In the genomic region with DNA sequence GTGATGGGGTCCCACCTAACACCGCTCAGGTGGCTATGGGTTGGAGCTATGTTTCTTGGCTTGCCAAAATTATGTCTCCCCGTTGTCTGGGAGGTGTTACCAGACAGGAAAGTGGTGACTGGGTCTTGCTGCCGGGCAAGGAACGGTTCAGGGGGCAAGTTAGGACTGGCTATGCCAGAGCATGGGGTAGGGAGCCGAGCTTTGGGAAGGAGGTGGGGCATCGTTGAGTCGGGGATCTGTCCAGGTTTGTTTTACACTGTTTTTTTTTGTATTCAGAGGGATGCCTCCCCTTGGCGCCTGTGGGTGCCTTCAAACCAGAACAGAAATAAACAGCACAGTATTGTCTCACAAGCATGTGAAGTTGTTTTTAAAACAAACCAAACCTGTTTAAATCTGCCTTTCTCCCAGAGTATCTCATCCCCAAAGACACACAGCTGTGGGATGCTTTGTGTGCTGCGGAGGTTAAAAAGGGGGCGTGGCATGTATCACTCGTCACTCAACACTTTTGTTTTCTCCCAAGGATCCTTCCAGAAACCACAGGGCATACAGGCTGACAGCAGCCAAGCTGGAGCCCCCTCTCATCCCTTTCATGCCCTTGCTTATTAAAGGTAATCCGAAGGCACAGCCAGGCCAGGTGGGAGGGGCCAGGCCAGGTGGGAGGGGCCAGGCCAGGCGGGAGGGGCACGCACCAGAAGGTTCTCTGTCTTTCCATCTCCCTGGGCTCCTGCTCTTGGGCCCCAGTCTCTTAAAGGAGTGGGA, we compare ENCODE assay signal across 9 mouse cellular contexts. TPM values are rescaled to one million over a fixed set of nuclear protein-coding genes. Genes with fewer than 3 reads are reported as not detected.
A peak's percentile ranks its signal among the peaks of the same experiment; 100 is the strongest.
DNase-seq lines count a peak whose midpoint lies in the region; ATAC-seq lines count a peak whose summit lies in the region.
"Had no signal": no experiment of that assay in that cellular context is flagged by ENCODE, and none has a peak within 500 bp of the region (broad histone marks: within the 10 kb centered on the region; RNA-seq: fewer than 3 reads in every experiment).

No protein-coding gene starts in this region.

- H3K4me3 ChIP-seq in kidney, embryonic 15.5 days (replicated peaks), result peak overlapping the region; percentile 24; the same call in 1 of the 2 replicates
- 0 out of 2 replicates have a peak overlapping the region, but pooled peaks have one; percentile 11 for H3K4me3 ChIP-seq in heart, embryonic 12.5 days
- peak overlapping the region; percentile 36 for H3K4me3 ChIP-seq in liver, embryonic 11.5 days (ENCODE audit: low read depth, low read length)

- 0 out of 2 replicates have a peak, but pooled peaks have one; percentile 25 for ATAC-seq in kidney, embryonic 15.5 days (replicated peaks; ENCODE audit: low FRiP score)
- ATAC-seq in heart, embryonic 12.5 days (ENCODE audit: insufficient number of reproducible peaks, low FRiP score), result no peak
- ATAC-seq in liver, embryonic 11.5 days (replicated peaks; ENCODE audit: low FRiP score), result no peak

- H3K9me3 ChIP-seq in kidney, embryonic 15.5 days (replicated peaks), result no peaks in the 10 kb centered on the region
- no peaks in the 10 kb centered on the region for H3K9me3 ChIP-seq in heart, embryonic 12.5 days (replicated peaks)
- no peaks in the 10 kb centered on the region for H3K9me3 ChIP-seq in liver, embryonic 11.5 days (ENCODE audit: control insufficient read depth, low read length)

- intact Hi-C loops in left cerebral cortex, postnatal 36 days (cut with DNase I), result no loop called here

- peaks cover 28% of the 10 kb centered on the region for H3K4me1 ChIP-seq in kidney, embryonic 15.5 days
- H3K4me1 ChIP-seq in heart, embryonic 12.5 days (replicated peaks), result peaks cover 26% of the 10 kb centered on the region
- 0 out of 2 replicates have a peak, but pooled peaks cover 2% of the 10 kb centered on the region for H3K4me1 ChIP-seq in liver, embryonic 11.5 days (replicated peaks; ENCODE audit: control insufficient read depth, insufficient read depth, low read length)

- no peak overlapping the region for H3K9ac ChIP-seq in kidney, embryonic 15.5 days
- H3K9ac ChIP-seq in heart, embryonic 12.5 days, result no peak overlapping the region
- H3K9ac ChIP-seq in liver, embryonic 11.5 days (ENCODE audit: low read depth, low read length), result 0 out of 2 replicates have a peak overlapping the region, but pooled peaks have one; percentile 12

- WGBS in kidney, embryonic 15.5 days, result 51% methylated on average over 14 of the region's 14 CpGs
- 47% methylated on average over 14 of the region's 14 CpGs for WGBS in heart, embryonic 12.5 days
- 55% methylated on average over 14 of the region's 14 CpGs for WGBS in liver, embryonic 11.5 days

- no peak for DNase-seq in kidney, postnatal 10 days
- peak; percentile 26 for DNase-seq in ZHBTc4 (ENCODE audit: low read depth, low spot score)
- no peak for DNase-seq in liver, embryonic 11.5 days (ENCODE audit: low spot score)
- DNase-seq in right cerebral cortex, postnatal 36 days (ENCODE audit: low spot score in 2 of 2), result no peak
- no peak for DNase-seq in left cerebral cortex, postnatal 36 days (ENCODE audit: low spot score in 2 of 2)
- no peak for DNase-seq in urinary bladder, postnatal 10 days (ENCODE audit: low spot score)
- DNase-seq: cerebellum, adult 11-12 months had no signal

- no peak overlapping the region for H3K27ac ChIP-seq in kidney, embryonic 15.5 days
- no peak overlapping the region for H3K27ac ChIP-seq in heart, embryonic 12.5 days (ENCODE audit: poor library complexity, severe bottlenecking)
- H3K27ac ChIP-seq in liver, embryonic 11.5 days (ENCODE audit: low read depth, low read length), result no peak overlapping the region

- H3K4me2 ChIP-seq in kidney, embryonic 15.5 days, result peak overlapping the region; percentile 39
- H3K4me2 ChIP-seq in heart, embryonic 12.5 days, result peak overlapping the region; percentile 36
- H3K4me2 ChIP-seq in liver, embryonic 11.5 days, result peak overlapping the region; percentile 44; the same call in 1 of the 2 replicates

- no peaks in the 10 kb centered on the region for H3K36me3 ChIP-seq in kidney, embryonic 15.5 days
- H3K36me3 ChIP-seq in heart, embryonic 12.5 days, result no peaks in the 10 kb centered on the region
- no peaks in the 10 kb centered on the region for H3K36me3 ChIP-seq in liver, embryonic 11.5 days (ENCODE audit: control insufficient read depth, insufficient read depth, low read length)

- H3K27me3 ChIP-seq in kidney, embryonic 15.5 days, result no peaks in the 10 kb centered on the region
- H3K27me3 ChIP-seq in heart, embryonic 12.5 days (replicated peaks), result no peaks in the 10 kb centered on the region
- no peaks in the 10 kb centered on the region for H3K27me3 ChIP-seq in liver, embryonic 11.5 days (replicated peaks; ENCODE audit: control insufficient read depth, insufficient read depth, low read length)

RNA-seq across cellular contexts. Expression of gene Map3k20, which starts 43.5 kb away (rescaled TPM):
- polyA plus RNA-seq in kidney, embryonic 15.5 days (2015; fragmentation: Nextera tagmentation; extraction: Ambion mirVana), result 14.5 and 14.7 TPM in 2 replicates
- 77.2 and 81.3 TPM in 2 replicates for polyA plus RNA-seq in heart, embryonic 12.5 days (2016; fragmentation: Nextera tagmentation; extraction: Ambion mirVana)
- polyA plus RNA-seq in liver, embryonic 11.5 days (2014; fragmentation: Nextera tagmentation; extraction: Ambion mirVana), result 12.2 and 17.2 TPM in 2 replicates
- 10 to 100 TPM; 11.7 to 11.8 TPM for total RNA-seq in left cerebral cortex, postnatal 36 days (2021)
